Mouse (Mus musculus): Measurements from ENCODE around the gene Fut7. TPM values are rescaled to one million over a fixed set of nuclear protein-coding genes. Genes with fewer than 3 reads are reported as not detected.

The Fut7 gene
- polyA plus RNA-seq, 1 experiment from 2014 or later = not detected

- ATAC-seq (ENCODE audit: low FRiP score, low TSS enrichment) = peak; percentile 60
- H3K9ac ChIP-seq (ENCODE audit: low read depth, low read length) = no peak overlapping the region
Measured at GRCm38 (mm10) chr2:25430395-25431233, 7.5 kb downstream of the Fut7 start.

GRCm38 (mm10) chr2:25431308-25431855, 8.3 kb downstream of the Fut7 start:
- Histone ChIP-seq H3K27me3 (ENCODE audit: control insufficient read depth, insufficient read depth, low read length) (no peaks in the 10 kb centered on the region; the same call in 1 of the 2 replicates), H3K36me3 (ENCODE audit: control insufficient read depth, insufficient read depth, low read length) (0 out of 2 replicates have a peak, but pooled peaks cover 3% of the 10 kb centered on the region), H3K27ac (ENCODE audit: low read depth, low read length) (no peak overlapping the region), H3K9me3 (ENCODE audit: control insufficient read depth, low read length) (no peaks in the 10 kb centered on the region), H3K4me3 (ENCODE audit: low read length) (no peak overlapping the region), H3K9ac (ENCODE audit: low read depth, low read length) (no peak overlapping the region), H3K4me2 (replicated peaks; ENCODE audit: low read depth, low read length) (0 out of 2 replicates have a peak overlapping the region, but pooled peaks have one; percentile 6), H3K4me1 (ENCODE audit: control insufficient read depth, insufficient read depth, low read length) (peaks cover 16% of the 10 kb centered on the region)
- no peak for ATAC-seq (ENCODE audit: low FRiP score, low TSS enrichment)
- 67% methylated on average over 6 of the region's 6 CpGs for WGBS

More at GRCm38 (mm10) chr2:25430395-25431233, 7.5 kb downstream of the Fut7 start:
- Histone ChIP-seq H3K36me3 (ENCODE audit: control insufficient read depth, insufficient read depth, low read length) (no peaks in the 10 kb centered on the region), H3K4me2 (replicated peaks; ENCODE audit: low read depth, low read length) (0 out of 2 replicates have a peak overlapping the region, but pooled peaks have one; percentile 11), H3K9me3 (ENCODE audit: control insufficient read depth, low read length) (no peaks in the 10 kb centered on the region), H3K4me3 (ENCODE audit: low read length) (no peak overlapping the region), H3K4me1 (ENCODE audit: control insufficient read depth, insufficient read depth, low read length) (peaks cover 16% of the 10 kb centered on the region), H3K27me3 (ENCODE audit: control insufficient read depth, insufficient read depth, low read length) (no peaks in the 10 kb centered on the region; the same call in 1 of the 2 replicates), H3K27ac (ENCODE audit: low read depth, low read length) (no peak overlapping the region)
- WGBS = 53% methylated on average over 17 of the region's 17 CpGs

DNA sequence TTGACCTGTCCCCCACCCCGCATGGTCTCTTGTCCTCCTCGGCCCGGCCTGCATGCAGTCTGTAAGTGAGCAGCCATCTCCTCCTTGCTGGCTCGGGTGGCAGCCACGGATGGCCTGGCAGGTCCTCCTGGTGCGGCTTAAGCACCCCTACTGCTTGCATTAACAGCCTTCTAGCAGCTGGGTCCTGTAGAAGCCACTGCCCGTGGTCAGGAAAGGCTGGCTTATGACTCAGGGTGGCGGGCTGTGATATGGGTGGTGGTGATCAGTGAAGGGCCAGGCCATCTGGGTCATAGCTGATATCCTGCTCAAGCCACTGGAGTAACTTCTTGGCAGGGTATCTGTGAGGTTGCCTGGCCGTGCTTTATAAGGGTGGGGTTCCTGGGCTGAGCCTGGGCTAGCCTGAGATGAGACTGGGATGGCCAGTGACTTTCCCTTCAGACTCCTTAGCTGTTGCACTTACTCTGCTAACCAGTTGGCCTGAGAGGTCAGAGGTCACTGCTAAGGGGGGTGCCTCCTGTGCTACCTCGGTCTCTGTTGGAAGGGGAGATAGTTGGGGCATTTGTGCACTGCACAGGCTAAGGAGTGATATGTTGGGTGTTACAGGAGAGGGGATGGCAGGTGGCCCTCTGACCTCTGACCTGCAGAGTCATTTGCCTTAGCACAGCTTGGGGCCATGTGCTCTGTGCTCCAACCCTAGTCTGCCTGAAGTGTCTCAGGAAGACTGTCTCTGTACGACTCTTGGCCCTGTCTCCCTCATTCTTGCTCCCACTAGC, 9.4 kb downstream of the Fut7 start:
- ATAC-seq (ENCODE audit: low FRiP score, low TSS enrichment) = no peak
- no peak overlapping the region for H3K4me2 ChIP-seq (replicated peaks; ENCODE audit: low read depth, low read length)
- no peak overlapping the region for H3K9ac ChIP-seq (ENCODE audit: low read depth, low read length)
- H3K27me3 ChIP-seq (ENCODE audit: control insufficient read depth, insufficient read depth, low read length) = no peaks in the 10 kb centered on the region
- 0 out of 2 replicates have a peak, but pooled peaks cover 9% of the 10 kb centered on the region for H3K36me3 ChIP-seq (ENCODE audit: control insufficient read depth, insufficient read depth, low read length)
- no peaks in the 10 kb centered on the region for H3K9me3 ChIP-seq (ENCODE audit: control insufficient read depth, low read length)
- H3K4me1 ChIP-seq (ENCODE audit: control insufficient read depth, insufficient read depth, low read length) = peaks cover 16% of the 10 kb centered on the region
- no peak overlapping the region for H3K27ac ChIP-seq (ENCODE audit: low read depth, low read length)
- no peak overlapping the region for H3K4me3 ChIP-seq (ENCODE audit: low read length)
- WGBS = 72% methylated on average over 11 of the region's 11 CpGs

- Histone ChIP-seq H3K9ac (ENCODE audit: low read depth, low read length) (no peak overlapping the region), H3K4me3 (ENCODE audit: low read length) (no peak overlapping the region), H3K4me1 (ENCODE audit: control insufficient read depth, insufficient read depth, low read length) (peaks cover 16% of the 10 kb centered on the region), H3K36me3 (ENCODE audit: control insufficient read depth, insufficient read depth, low read length) (peaks cover 13% of the 10 kb centered on the region; the same call in 1 of the 2 replicates), H3K27ac (ENCODE audit: low read depth, low read length) (no peak overlapping the region), H3K9me3 (ENCODE audit: control insufficient read depth, low read length) (no peaks in the 10 kb centered on the region), H3K4me2 (replicated peaks; ENCODE audit: low read depth, low read length) (no peak overlapping the region), H3K27me3 (ENCODE audit: control insufficient read depth, insufficient read depth, low read length) (no peaks in the 10 kb centered on the region)
- WGBS = 89% methylated on average over 17 of the region's 17 CpGs
- no peak for ATAC-seq (ENCODE audit: low FRiP score, low TSS enrichment)
Measured at GRCm38 (mm10) chr2:25433101-25433500, 10.0 kb downstream of the Fut7 start.

GRCm38 (mm10) chr2:25434292-25434691, 11.2 kb downstream of the Fut7 start:
- no peaks in the 10 kb centered on the region for H3K9me3 ChIP-seq (ENCODE audit: control insufficient read depth, low read length)
- ATAC-seq (ENCODE audit: low FRiP score, low TSS enrichment) = no peak
- H3K27ac ChIP-seq (ENCODE audit: low read depth, low read length) = no peak overlapping the region
- H3K4me3 ChIP-seq (ENCODE audit: low read length) = no peak overlapping the region
- H3K27me3 ChIP-seq (ENCODE audit: control insufficient read depth, insufficient read depth, low read length) = no peaks in the 10 kb centered on the region
- 89% methylated on average over 8 of the region's 8 CpGs for WGBS
- H3K36me3 ChIP-seq (ENCODE audit: control insufficient read depth, insufficient read depth, low read length) = peaks cover 23% of the 10 kb centered on the region
- no peak overlapping the region for H3K9ac ChIP-seq (ENCODE audit: low read depth, low read length)
- H3K4me1 ChIP-seq (ENCODE audit: control insufficient read depth, insufficient read depth, low read length) = peaks cover 16% of the 10 kb centered on the region
- H3K4me2 ChIP-seq (replicated peaks; ENCODE audit: low read depth, low read length) = no peak overlapping the region

- no peaks in the 10 kb centered on the region for H3K9me3 ChIP-seq (ENCODE audit: control insufficient read depth, low read length)
Measured at GRCm38 (mm10) chr2:25436286-25436820, 13.3 kb downstream of the Fut7 start.

GRCm38 (mm10) chr2:25441067-25441466, 18.0 kb downstream of the Fut7 start:
- ATAC-seq (ENCODE audit: low FRiP score, low TSS enrichment) = no peak
- peaks cover 43% of the 10 kb centered on the region for H3K36me3 ChIP-seq (ENCODE audit: control insufficient read depth, insufficient read depth, low read length)
- no peak overlapping the region for H3K4me3 ChIP-seq (ENCODE audit: low read length)
- no peak overlapping the region for H3K9ac ChIP-seq (ENCODE audit: low read depth, low read length)
- H3K27me3 ChIP-seq (ENCODE audit: control insufficient read depth, insufficient read depth, low read length) = no peaks in the 10 kb centered on the region
- no peak overlapping the region for H3K27ac ChIP-seq (ENCODE audit: low read depth, low read length)
- H3K4me2 ChIP-seq (replicated peaks; ENCODE audit: low read depth, low read length) = no peak overlapping the region
- H3K9me3 ChIP-seq (ENCODE audit: control insufficient read depth, low read length) = no peaks in the 10 kb centered on the region
- 87% methylated on average over 20 of the region's 20 CpGs for WGBS
- no peaks in the 10 kb centered on the region for H3K4me1 ChIP-seq (ENCODE audit: control insufficient read depth, insufficient read depth, low read length)

More at GRCm38 (mm10) chr2:25436286-25436820, 13.3 kb downstream of the Fut7 start:
- Histone ChIP-seq H3K36me3 (ENCODE audit: control insufficient read depth, insufficient read depth, low read length) (peaks cover 23% of the 10 kb centered on the region), H3K27me3 (ENCODE audit: control insufficient read depth, insufficient read depth, low read length) (no peaks in the 10 kb centered on the region), H3K9ac (ENCODE audit: low read depth, low read length) (no peak overlapping the region), H3K4me3 (ENCODE audit: low read length) (no peak overlapping the region), H3K4me1 (ENCODE audit: control insufficient read depth, insufficient read depth, low read length) (no peaks in the 10 kb centered on the region), H3K4me2 (replicated peaks; ENCODE audit: low read depth, low read length) (no peak overlapping the region), H3K27ac (ENCODE audit: low read depth, low read length) (no peak overlapping the region)
- 85% methylated on average over 10 of the region's 10 CpGs for WGBS
- no peak for ATAC-seq (ENCODE audit: low FRiP score, low TSS enrichment)

GRCm38 (mm10) chr2:25442682-25443081, 19.6 kb downstream of the Fut7 start:
- no peak for ATAC-seq (ENCODE audit: low FRiP score, low TSS enrichment)
- no peak overlapping the region for H3K27ac ChIP-seq (ENCODE audit: low read depth, low read length)
- H3K9me3 ChIP-seq (ENCODE audit: control insufficient read depth, low read length) = no peaks in the 10 kb centered on the region
- 89% methylated on average over 14 of the region's 14 CpGs for WGBS
- H3K4me1 ChIP-seq (ENCODE audit: control insufficient read depth, insufficient read depth, low read length) = no peaks in the 10 kb centered on the region
- no peak overlapping the region for H3K9ac ChIP-seq (ENCODE audit: low read depth, low read length)
- H3K27me3 ChIP-seq (ENCODE audit: control insufficient read depth, insufficient read depth, low read length) = no peaks in the 10 kb centered on the region
- peaks cover 41% of the 10 kb centered on the region for H3K36me3 ChIP-seq (ENCODE audit: control insufficient read depth, insufficient read depth, low read length)
- no peak overlapping the region for H3K4me3 ChIP-seq (ENCODE audit: low read length)
- H3K4me2 ChIP-seq (replicated peaks; ENCODE audit: low read depth, low read length) = no peak overlapping the region

All from kidney, embryonic 14.5 days (tissue).